Mouse (Mus musculus): ENCODE measurements around the gene Rbp7. TPM values are rescaled to one million over a fixed set of nuclear protein-coding genes. Genes with fewer than 3 reads are reported as not detected.

Gene Rbp7
- total RNA-seq, 4 experiments from 2014 or later, result 3.8 to 14.0 (median 5.8) TPM

GRCm38 (mm10) chr4:149407461-149407860, 47.3 kb downstream of the Rbp7 start:
- DNase-seq (ENCODE audit: low spot score in 2 of 2), result no peak

GRCm38 (mm10) chr4:149405713-149406443, 48.9 kb downstream of the Rbp7 start:
- no peak for DNase-seq (ENCODE audit: low spot score in 2 of 2)

- DNase-seq (ENCODE audit: low spot score in 2 of 2), result no peak
Observed at GRCm38 (mm10) chr4:149404640-149405465, 49.9 kb downstream of the Rbp7 start.

- no peak for DNase-seq (ENCODE audit: low spot score in 2 of 2)
Observed at GRCm38 (mm10) chr4:149403037-149403436, 51.7 kb downstream of the Rbp7 start.

- DNase-seq (ENCODE audit: low spot score in 2 of 2), result peak in 1 of 2 experiments; percentile 27
Observed at GRCm38 (mm10) chr4:149401591-149401982, 53.2 kb downstream of the Rbp7 start.

GRCm38 (mm10) chr4:149400878-149401590, 53.7 kb downstream of the Rbp7 start:
- DNase-seq (ENCODE audit: low spot score in 2 of 2), result no peak

Other genes starting within 250 kb of the Rbp7 start
- gene Kif1b, start 147.3 kb downstream of the Rbp7 start, total RNA-seq (2022), result 100 to 1,000 TPM; 281 to 318 (median 297) TPM
- 10 to 100 TPM; 35.4 to 39.1 (median 35.6) TPM for gene Ube4b, start 28.2 kb downstream of the Rbp7 start, total RNA-seq (2022)
- not detected for gene Tmem274, start 22.4 kb upstream of the Rbp7 start, total RNA-seq (2022)
- 10 to 100 TPM; 29.8 to 34.8 (median 30.9) TPM for gene Nmnat1, start 30.2 kb upstream of the Rbp7 start, total RNA-seq (2022)
- 10 to 100 TPM; 12.3 to 18.0 (median 12.8) TPM for gene Lzic, start 30.3 kb upstream of the Rbp7 start, total RNA-seq (2022)
- gene Ctnnbip1, start 63.3 kb upstream of the Rbp7 start, total RNA-seq (2022), result 10 to 100 TPM; 16.3 to 22.2 (median 18.8) TPM
- 10 to 100 TPM; 17.1 to 25.6 (median 24.8) TPM for gene Clstn1, start 131.5 kb upstream of the Rbp7 start, total RNA-seq (2022)
- gene Pik3cd, start 247.6 kb upstream of the Rbp7 start, total RNA-seq (2022), result 10 to 100 TPM in 1 of 4 experiments, 1 to 10 TPM in 3; 7.9 to 10.6 (median 8.6) TPM

All from gastrocnemius, adult 8-10 months (tissue).